Mouse (Mus musculus): ENCODE data around the gene Trpv3. TPM values are rescaled to one million over a fixed set of nuclear protein-coding genes. Genes with fewer than 3 reads are reported as not detected.

Gene Trpv3
- 0.01 and 0.04 TPM in 2 replicates for polyA plus RNA-seq (2015; fragmentation: Nextera tagmentation; extraction: Ambion mirVana)

GRCm38 (mm10) chr11:73267267-73267666 is at the start of gene Trpv3:
Trpv3 (plus strand) TSS chr11:73267388.
- Histone ChIP-seq H3K4me3 (ENCODE audit: low read depth, low read length) (no peak within 1 kb of the TSS), H3K27ac (ENCODE audit: low read length) (no peak within 1 kb of the TSS), H3K4me1 (ENCODE audit: control insufficient read depth, low read depth, low read length) (no peaks in the 10 kb centered on the region), H3K9me3 (replicated peaks; ENCODE audit: control insufficient read depth, low read length) (no peaks in the 10 kb centered on the region), H3K4me2 (ENCODE audit: low read depth, low read length) (no peak within 1 kb of the TSS), H3K9ac (ENCODE audit: low read depth, low read length) (no peak within 1 kb of the TSS), H3K36me3 (ENCODE audit: control insufficient read depth, insufficient read depth) (no peaks in the 10 kb centered on the region), H3K27me3 (ENCODE audit: control insufficient read depth, insufficient read depth, low read depth, low read length) (no peaks in the 10 kb centered on the region)
- no peak for ATAC-seq (ENCODE audit: low read depth)
- WGBS (ENCODE audit: insufficient replicate concordance), result 61% methylated on average over 7 of the region's 7 CpGs

GRCm38 (mm10) chr11:73219671-73220070 is 47.5 kb upstream of the Trpv3 start:
- H3K27me3 ChIP-seq (ENCODE audit: control insufficient read depth, insufficient read depth, low read depth, low read length), result no peaks in the 10 kb centered on the region
- no peak for ATAC-seq (ENCODE audit: low read depth)
- H3K27ac ChIP-seq (ENCODE audit: low read length), result no peak overlapping the region
- no peak overlapping the region for H3K4me3 ChIP-seq (ENCODE audit: low read depth, low read length)
- no peak overlapping the region for H3K4me2 ChIP-seq (ENCODE audit: low read depth, low read length)
- H3K9ac ChIP-seq (ENCODE audit: low read depth, low read length), result no peak overlapping the region
- H3K4me1 ChIP-seq (ENCODE audit: control insufficient read depth, low read depth, low read length), result no peaks in the 10 kb centered on the region
- no peaks in the 10 kb centered on the region for H3K9me3 ChIP-seq (replicated peaks; ENCODE audit: control insufficient read depth, low read length)
- no peaks in the 10 kb centered on the region for H3K36me3 ChIP-seq (ENCODE audit: control insufficient read depth, insufficient read depth)
- WGBS (ENCODE audit: insufficient replicate concordance), result 40% methylated on average over 2 of the region's 2 CpGs

- WGBS (ENCODE audit: insufficient replicate concordance), result 58% methylated on average over 1 of the region's 1 CpGs
- H3K27ac ChIP-seq (ENCODE audit: low read length), result no peak overlapping the region
- no peaks in the 10 kb centered on the region for H3K4me1 ChIP-seq (ENCODE audit: control insufficient read depth, low read depth, low read length)
- no peaks in the 10 kb centered on the region for H3K27me3 ChIP-seq (ENCODE audit: control insufficient read depth, insufficient read depth, low read depth, low read length)
- H3K9me3 ChIP-seq (replicated peaks; ENCODE audit: control insufficient read depth, low read length), result no peaks in the 10 kb centered on the region
- no peak for ATAC-seq (ENCODE audit: low read depth)
- H3K4me2 ChIP-seq (ENCODE audit: low read depth, low read length), result no peak overlapping the region
- H3K4me3 ChIP-seq (ENCODE audit: low read depth, low read length), result no peak overlapping the region
- no peak overlapping the region for H3K9ac ChIP-seq (ENCODE audit: low read depth, low read length)
- H3K36me3 ChIP-seq (ENCODE audit: control insufficient read depth, insufficient read depth), result no peaks in the 10 kb centered on the region
Measured at GRCm38 (mm10) chr11:73220651-73221050, 46.5 kb upstream of the Trpv3 start.

DNA sequence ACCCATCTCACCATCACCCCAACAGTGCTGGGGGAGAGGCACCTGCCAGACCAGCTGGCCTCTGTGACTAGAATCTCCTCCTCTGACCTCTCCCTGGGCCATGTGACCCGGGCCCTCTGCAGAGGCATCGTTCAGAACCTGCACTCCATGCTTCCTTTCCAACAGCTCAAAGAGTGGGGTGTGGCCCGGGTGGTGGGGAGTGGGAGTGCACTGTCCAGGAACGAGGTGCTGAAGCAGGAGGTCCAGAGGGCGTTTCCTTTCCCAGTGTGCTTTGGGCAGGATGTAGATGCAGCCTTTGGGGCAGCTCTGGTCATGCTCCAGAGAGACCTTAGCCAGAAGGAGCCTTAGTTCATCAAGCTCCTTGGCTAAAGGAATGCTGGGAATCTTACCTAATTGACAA is 44.3 kb upstream of the Trpv3 start:
- no peaks in the 10 kb centered on the region for H3K27me3 ChIP-seq (ENCODE audit: control insufficient read depth, insufficient read depth, low read depth, low read length)
- WGBS (ENCODE audit: insufficient replicate concordance), result 34% methylated on average over 5 of the region's 5 CpGs
- no peaks in the 10 kb centered on the region for H3K4me1 ChIP-seq (ENCODE audit: control insufficient read depth, low read depth, low read length)

GRCm38 (mm10) chr11:73223966-73224365 is 43.2 kb upstream of the Trpv3 start:
- no peak for ATAC-seq (ENCODE audit: low read depth)
- Histone ChIP-seq H3K9me3 (replicated peaks; ENCODE audit: control insufficient read depth, low read length) (no peaks in the 10 kb centered on the region), H3K27ac (ENCODE audit: low read length) (no peak overlapping the region), H3K4me2 (ENCODE audit: low read depth, low read length) (no peak overlapping the region), H3K4me1 (ENCODE audit: control insufficient read depth, low read depth, low read length) (no peaks in the 10 kb centered on the region), H3K9ac (ENCODE audit: low read depth, low read length) (no peak overlapping the region), H3K4me3 (ENCODE audit: low read depth, low read length) (no peak overlapping the region), H3K27me3 (ENCODE audit: control insufficient read depth, insufficient read depth, low read depth, low read length) (no peaks in the 10 kb centered on the region), H3K36me3 (ENCODE audit: control insufficient read depth, insufficient read depth) (no peaks in the 10 kb centered on the region)
- WGBS (ENCODE audit: insufficient replicate concordance), result 48% methylated on average over 2 of the region's 2 CpGs

More for the DNA sequence above, 44.3 kb upstream of the Trpv3 start:
- Histone ChIP-seq H3K27ac (ENCODE audit: low read length) (no peak overlapping the region), H3K4me3 (ENCODE audit: low read depth, low read length) (no peak overlapping the region), H3K4me2 (ENCODE audit: low read depth, low read length) (no peak overlapping the region), H3K36me3 (ENCODE audit: control insufficient read depth, insufficient read depth) (no peaks in the 10 kb centered on the region), H3K9ac (ENCODE audit: low read depth, low read length) (no peak overlapping the region), H3K9me3 (replicated peaks; ENCODE audit: control insufficient read depth, low read length) (no peaks in the 10 kb centered on the region)
- ATAC-seq (ENCODE audit: low read depth), result no peak

DNA sequence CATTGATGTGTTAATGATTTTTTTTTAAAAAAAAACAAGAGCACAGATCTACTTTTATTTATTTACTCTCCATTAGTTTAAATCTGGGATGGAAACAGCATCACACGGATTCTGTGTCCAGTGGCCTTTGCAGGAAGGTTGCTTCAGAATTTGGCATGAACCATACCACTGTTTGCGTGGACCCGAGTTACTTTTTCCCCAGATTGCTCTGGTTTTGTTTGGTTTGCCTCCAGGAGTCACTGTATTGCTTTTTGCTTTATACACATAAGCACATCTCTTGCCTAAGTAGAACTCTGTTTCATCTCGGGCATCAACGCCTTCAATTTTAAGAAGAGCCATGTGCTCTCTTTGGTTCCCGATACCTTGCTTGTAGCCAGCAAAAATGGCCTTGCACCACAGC is 41.3 kb upstream of the Trpv3 start:
- H3K4me1 ChIP-seq (ENCODE audit: control insufficient read depth, low read depth, low read length), result no peaks in the 10 kb centered on the region
- no peaks in the 10 kb centered on the region for H3K27me3 ChIP-seq (ENCODE audit: control insufficient read depth, insufficient read depth, low read depth, low read length)
- H3K9me3 ChIP-seq (replicated peaks; ENCODE audit: control insufficient read depth, low read length), result no peaks in the 10 kb centered on the region
- no peak overlapping the region for H3K4me2 ChIP-seq (ENCODE audit: low read depth, low read length)
- WGBS (ENCODE audit: insufficient replicate concordance), result 70% methylated on average over 6 of the region's 6 CpGs
- H3K4me3 ChIP-seq (ENCODE audit: low read depth, low read length), result no peak overlapping the region
- H3K36me3 ChIP-seq (ENCODE audit: control insufficient read depth, insufficient read depth), result no peaks in the 10 kb centered on the region
- no peak for ATAC-seq (ENCODE audit: low read depth)
- H3K27ac ChIP-seq (ENCODE audit: low read length), result no peak overlapping the region
- H3K9ac ChIP-seq (ENCODE audit: low read depth, low read length), result no peak overlapping the region

DNA sequence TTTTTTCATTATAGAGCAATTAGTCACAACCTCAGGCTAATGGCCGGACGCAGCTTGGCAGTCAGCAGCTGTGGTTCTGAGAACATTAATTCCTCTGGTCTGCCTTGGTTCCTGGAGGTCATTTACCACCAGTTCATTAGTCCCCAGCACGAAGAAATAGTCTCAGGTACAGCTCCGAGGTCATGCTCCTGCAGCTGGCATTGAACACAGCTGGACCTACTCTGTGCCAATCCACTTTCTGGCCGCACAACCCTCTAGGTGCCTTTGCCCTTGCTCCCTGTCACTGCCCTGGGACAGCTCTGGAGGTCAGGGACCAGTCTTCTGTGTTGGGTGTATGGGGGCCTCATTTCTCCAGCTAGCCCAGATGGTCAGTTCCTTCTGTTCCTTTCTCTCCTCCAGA is 38.3 kb upstream of the Trpv3 start:
- Histone ChIP-seq H3K4me2 (ENCODE audit: low read depth, low read length) (no peak overlapping the region), H3K4me1 (ENCODE audit: control insufficient read depth, low read depth, low read length) (no peaks in the 10 kb centered on the region), H3K36me3 (ENCODE audit: control insufficient read depth, insufficient read depth) (no peaks in the 10 kb centered on the region), H3K9ac (ENCODE audit: low read depth, low read length) (no peak overlapping the region), H3K27ac (ENCODE audit: low read length) (no peak overlapping the region), H3K27me3 (ENCODE audit: control insufficient read depth, insufficient read depth, low read depth, low read length) (no peaks in the 10 kb centered on the region), H3K4me3 (ENCODE audit: low read depth, low read length) (no peak overlapping the region), H3K9me3 (replicated peaks; ENCODE audit: control insufficient read depth, low read length) (no peaks in the 10 kb centered on the region)
- ATAC-seq (ENCODE audit: low read depth), result no peak
- 54% methylated on average over 5 of the region's 5 CpGs for WGBS (ENCODE audit: insufficient replicate concordance)

GRCm38 (mm10) chr11:73230081-73230480 is 37.1 kb upstream of the Trpv3 start:
- Histone ChIP-seq H3K9ac (ENCODE audit: low read depth, low read length) (no peak overlapping the region), H3K4me3 (ENCODE audit: low read depth, low read length) (no peak overlapping the region), H3K27ac (ENCODE audit: low read length) (no peak overlapping the region), H3K9me3 (replicated peaks; ENCODE audit: control insufficient read depth, low read length) (no peaks in the 10 kb centered on the region), H3K27me3 (ENCODE audit: control insufficient read depth, insufficient read depth, low read depth, low read length) (no peaks in the 10 kb centered on the region), H3K4me2 (ENCODE audit: low read depth, low read length) (no peak overlapping the region), H3K4me1 (ENCODE audit: control insufficient read depth, low read depth, low read length) (no peaks in the 10 kb centered on the region), H3K36me3 (ENCODE audit: control insufficient read depth, insufficient read depth) (no peaks in the 10 kb centered on the region)
- ATAC-seq (ENCODE audit: low read depth), result no peak
- 61% methylated on average over 5 of the region's 5 CpGs for WGBS (ENCODE audit: insufficient replicate concordance)

- no peak overlapping the region for H3K4me2 ChIP-seq (ENCODE audit: low read depth, low read length)
- H3K27me3 ChIP-seq (ENCODE audit: control insufficient read depth, insufficient read depth, low read depth, low read length), result no peaks in the 10 kb centered on the region
- WGBS (ENCODE audit: insufficient replicate concordance), result 36% methylated on average over 2 of the region's 2 CpGs
- no peaks in the 10 kb centered on the region for H3K36me3 ChIP-seq (ENCODE audit: control insufficient read depth, insufficient read depth)
- H3K27ac ChIP-seq (ENCODE audit: low read length), result no peak overlapping the region
- H3K4me1 ChIP-seq (ENCODE audit: control insufficient read depth, low read depth, low read length), result no peaks in the 10 kb centered on the region
- ATAC-seq (ENCODE audit: low read depth), result no peak
- no peak overlapping the region for H3K9ac ChIP-seq (ENCODE audit: low read depth, low read length)
- H3K9me3 ChIP-seq (replicated peaks; ENCODE audit: control insufficient read depth, low read length), result no peaks in the 10 kb centered on the region
- no peak overlapping the region for H3K4me3 ChIP-seq (ENCODE audit: low read depth, low read length)
Measured at GRCm38 (mm10) chr11:73232513-73232912, 34.7 kb upstream of the Trpv3 start.

Measured in liver, embryonic 16.5 days (tissue).